Mouse (Mus musculus): Measurements from ENCODE around the gene Fto.

DNA sequence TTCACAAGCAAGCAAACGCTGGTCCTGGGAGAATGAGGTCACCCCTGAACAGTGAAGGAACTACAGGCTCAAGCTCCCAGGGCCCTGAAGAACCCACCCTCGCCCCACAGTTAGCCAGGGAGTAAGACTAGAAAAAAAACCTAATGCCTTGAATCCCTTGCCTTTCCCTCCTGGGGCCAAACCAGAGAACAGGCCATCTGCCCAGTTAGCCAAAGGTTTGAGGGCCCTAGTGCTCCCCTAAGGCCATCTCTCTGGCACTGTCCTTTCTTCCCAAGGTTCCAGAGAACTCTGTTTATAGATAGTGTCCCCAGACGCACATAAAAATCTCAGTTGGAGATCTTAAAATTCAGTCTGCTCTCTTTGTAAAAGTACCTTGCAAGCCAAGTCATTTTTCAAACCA, 340.2 kb downstream of the Fto start:
- TF ChIP-seq POLR2A (IDR thresholded peaks at IDR 0.05; ENCODE audit: low read depth, low read length) (no peak), CTCF (conservative IDR thresholded peaks at IDR 0.05; ENCODE audit: insufficient read depth, insufficient read length, low read depth, low read length) (no peak)
